Mouse (Mus musculus) small intestine, adult 2 months (tissue): ENCODE results near the gene Kcnn3. TPM values are rescaled to one million over a fixed set of nuclear protein-coding genes. Genes with fewer than 3 reads are reported as not detected.

ENCODE experiments used
- H3K27ac ChIP-seq: fragments of 200-500 bp; 2 replicates; pipeline ENCODE4 v1.5.1; 2012; ENCODE audit warnings: low read depth, low read length, control low read depth, inconsistent platforms; ENCODE audit not compliant: insufficient read depth
- H3K27me3 ChIP-seq: fragments of 200-500 bp; 2 replicates; pipeline ENCODE4 v1.6.1; 2012; ENCODE audit warnings: mild to moderate bottlenecking, moderate library complexity, low read length, inconsistent platforms; ENCODE audit not compliant: control insufficient read depth, insufficient read depth
- H3K36me3 ChIP-seq: fragments of 200-500 bp; 2 replicates; pipeline ENCODE4 v1.6.1; 2012; ENCODE audit warnings: mild to moderate bottlenecking, low read length, control low read depth, inconsistent platforms; ENCODE audit not compliant: control insufficient read depth, insufficient read depth
- H3K4me1 ChIP-seq: fragments of 200-500 bp; 2 replicates; pipeline ENCODE4 v1.6.1; 2012; ENCODE audit warnings: low read length, inconsistent platforms, mixed read lengths; ENCODE audit not compliant: control insufficient read depth, insufficient read depth, insufficient read length
- H3K4me3 ChIP-seq: fragments of 200-500 bp; 2 replicates; pipeline ENCODE4 v1.5.1; 2012; ENCODE audit warnings: low read depth, mild to moderate bottlenecking, control low read depth, inconsistent platforms, low read length, moderate library complexity
- CTCF ChIP-seq: fragments of 200-500 bp; IDR thresholded peaks from 2 replicates; pipeline ENCODE4 v1.5.1; 2012; ENCODE audit warnings: low read depth, mild to moderate bottlenecking, control low read depth, inconsistent platforms, low read length, moderate library complexity, mixed read lengths; ENCODE audit not compliant: insufficient replicate concordance, insufficient read length; ENCODE audit errors: extremely low read depth
- POLR2A ChIP-seq: fragments of 200-500 bp; IDR thresholded peaks from 2 replicates; pipeline ENCODE4 v1.6.1; 2012; ENCODE audit warnings: low read depth, mild to moderate bottlenecking, control low read depth, inconsistent platforms, low read length, moderate library complexity
- WGBS: fragments of 180-500 bp; shearing (Covaris S2); methylation state at CpG from one replicate; pipeline ENCODE4 v1.1.7; 2018; 5-methylcytosine and 5-hydroxymethylcytosine counted together
- polyA plus RNA-seq: library from polyadenylated mRNA; depleted of rRNA; stranded (reverse); fragments of >200 nt; gene quantifications from 2 replicates; pipeline ENCODE4 v1.2.3, GENCODE M21; 2012; rRNA removed

Gene Kcnn3
- polyA plus RNA-seq, 1 experiment = 4.6 TPM

- TF ChIP-seq CTCF (peak; percentile 46; the same call in 1 of the 2 replicates), POLR2A (no peak)
- H3K36me3 ChIP-seq = no peaks in the 10 kb centered on the region
- no peak within 1 kb of the TSS for H3K27ac ChIP-seq
- peak within 1 kb of the TSS; percentile 79 for H3K4me3 ChIP-seq
- H3K4me1 ChIP-seq = peaks cover 4% of the 10 kb centered on the region; the same call in 1 of the 2 replicates
- 5% methylated on average over 28 of the region's 28 CpGs for WGBS
- no peaks in the 10 kb centered on the region for H3K27me3 ChIP-seq
These were observed 194.6 kb downstream of the Kcnn3 start, which contains the start of gene Adar for GRCm38 (mm10) chr3:89714359-89715206. TSS of gene Adar (plus strand) at chr3:89715022.

GRCm38 (mm10) chr3:89715207-89715966 lies 195.4 kb downstream of the Kcnn3 start:
- WGBS = 3% methylated on average over 59 of the region's 59 CpGs
- TF ChIP-seq POLR2A = no peak
- TF ChIP-seq CTCF = no peak
- Histone ChIP-seq H3K4me3 (peak overlapping the region; percentile 79), H3K36me3 (no peaks in the 10 kb centered on the region), H3K27me3 (no peaks in the 10 kb centered on the region), H3K27ac (no peak overlapping the region), H3K4me1 (peaks cover 4% of the 10 kb centered on the region; the same call in 1 of the 2 replicates)

- Histone ChIP-seq H3K4me3 (no peak overlapping the region), H3K36me3 (no peaks in the 10 kb centered on the region), H3K27me3 (no peaks in the 10 kb centered on the region), H3K27ac (no peak overlapping the region), H3K4me1 (peaks cover 4% of the 10 kb centered on the region; the same call in 1 of the 2 replicates)
- 57% methylated on average over 6 of the region's 6 CpGs for WGBS
- TF ChIP-seq POLR2A (no peak), CTCF (no peak)
These were observed 195.9 kb downstream of the Kcnn3 start for GRCm38 (mm10) chr3:89715967-89716256.

GRCm38 (mm10) chr3:89722032-89722431 lies 202.1 kb downstream of the Kcnn3 start:
- H3K27me3 ChIP-seq = no peaks in the 10 kb centered on the region
- no peak for TF ChIP-seq POLR2A
- TF ChIP-seq CTCF = no peak
- no peaks in the 10 kb centered on the region for H3K4me1 ChIP-seq
- no peaks in the 10 kb centered on the region for H3K36me3 ChIP-seq
- no peak overlapping the region for H3K27ac ChIP-seq
- no peak overlapping the region for H3K4me3 ChIP-seq

GRCm38 (mm10) chr3:89723400-89724084 lies 203.6 kb downstream of the Kcnn3 start:
- no peaks in the 10 kb centered on the region for H3K4me1 ChIP-seq
- no peaks in the 10 kb centered on the region for H3K27me3 ChIP-seq
- 78% methylated on average over 7 of the region's 7 CpGs for WGBS
- no peak for TF ChIP-seq POLR2A
- no peak for TF ChIP-seq CTCF
- H3K27ac ChIP-seq = no peak overlapping the region
- H3K36me3 ChIP-seq = no peaks in the 10 kb centered on the region
- H3K4me3 ChIP-seq = no peak overlapping the region

Other genes starting within 250 kb of the Kcnn3 start
- gene Slc50a1, start 249.6 kb upstream of the Kcnn3 start, polyA plus RNA-seq = 81.6 and 97.3 TPM in 2 replicates
- 46.1 and 122 TPM in 2 replicates for gene Efna1, start 239.0 kb upstream of the Kcnn3 start, polyA plus RNA-seq
- 3.9 and 7.0 TPM in 2 replicates for gene Efna3, start 197.2 kb upstream of the Kcnn3 start, polyA plus RNA-seq
- 11.6 and 20.0 TPM in 2 replicates for gene Efna4, start 182.1 kb upstream of the Kcnn3 start, polyA plus RNA-seq
- gene Adam15, start 170.2 kb upstream of the Kcnn3 start, polyA plus RNA-seq = 48.9 and 70.7 TPM in 2 replicates
- gene Dcst2, start 158.2 kb upstream of the Kcnn3 start, polyA plus RNA-seq = 0.93 and 1.2 TPM in 2 replicates
- 2.0 and 9.1 TPM in 2 replicates for gene Dcst1, start 154.9 kb upstream of the Kcnn3 start, polyA plus RNA-seq
- gene Zbtb7b, start 125.4 kb upstream of the Kcnn3 start, polyA plus RNA-seq = 97.8 and 262 TPM in 2 replicates
- 0.85 TPM in 1 of 2 replicates, not detected in the other for gene Lenep, start 117.4 kb upstream of the Kcnn3 start, polyA plus RNA-seq
- gene Flad1, start 108.3 kb upstream of the Kcnn3 start, polyA plus RNA-seq = 22.1 and 36.1 TPM in 2 replicates
- gene Cks1b, start 101.8 kb upstream of the Kcnn3 start, polyA plus RNA-seq = 6.2 and 13.7 TPM in 2 replicates
- 33.6 and 63.5 TPM in 2 replicates for gene Shc1, start 101.7 kb upstream of the Kcnn3 start, polyA plus RNA-seq
- gene Pygo2, start 90.0 kb upstream of the Kcnn3 start, polyA plus RNA-seq = 61.7 and 87.5 TPM in 2 replicates
- gene Pbxip1, start 83.5 kb upstream of the Kcnn3 start, polyA plus RNA-seq = 26.8 and 36.5 TPM in 2 replicates
- 9.0 and 18.3 TPM in 2 replicates for gene Pmvk, start 65.6 kb upstream of the Kcnn3 start, polyA plus RNA-seq
- gene Adar, start 194.9 kb downstream of the Kcnn3 start, polyA plus RNA-seq = 13.8 and 26.3 TPM in 2 replicates
- 0.53 and 0.93 TPM in 2 replicates for gene Chrnb2, start 244.5 kb downstream of the Kcnn3 start, polyA plus RNA-seq